Mouse (Mus musculus) bone marrow, adult 2 months (tissue): ENCODE data around the gene Nos1ap. TPM values are rescaled to one million over a fixed set of nuclear protein-coding genes. Genes with fewer than 3 reads are reported as not detected.

Experiments used
- H3K27ac ChIP-seq: fragments of 200-500 bp; 2 replicates; pipeline ENCODE4 v1.5.1; 2012; ENCODE audit warnings: low read depth, mild to moderate bottlenecking, control low read depth, inconsistent platforms, low read length; ENCODE audit not compliant: control insufficient read depth, poor library complexity, insufficient read depth
- H3K4me1 ChIP-seq: fragments of 200-500 bp; 2 replicates; pipeline ENCODE4 v1.6.1; 2011; ENCODE audit warnings: low read length; ENCODE audit not compliant: control insufficient read depth, insufficient read depth
- H3K4me3 ChIP-seq: fragments of 200-500 bp; replicated peaks from 2 replicates; pipeline ENCODE3; 2011; ENCODE audit warnings: mild to moderate bottlenecking, low read depth, low read length, control low read depth; ENCODE audit not compliant: control insufficient read depth
- CTCF ChIP-seq: fragments of 200-500 bp; IDR thresholded peaks from 2 replicates; pipeline ENCODE4 v1.5.1; 2011; ENCODE audit warnings: low read length, control low read depth; ENCODE audit not compliant: control insufficient read depth, insufficient read depth
- POLR2A ChIP-seq: fragments of 200-500 bp; IDR thresholded peaks from 2 replicates; pipeline ENCODE4 v1.6.1; 2011; ENCODE audit warnings: low read depth, mild to moderate bottlenecking, control low read depth, low read length, borderline replicate concordance; ENCODE audit not compliant: control insufficient read depth
- WGBS: fragments of 180-500 bp; shearing (Covaris S2); methylation state at CpG from one replicate; pipeline ENCODE4 v1.1.7; 2018; 5-methylcytosine and 5-hydroxymethylcytosine counted together
- polyA plus RNA-seq: library from polyadenylated mRNA; stranded (reverse); fragments of >200 nt; gene quantifications from 2 replicates; pipeline ENCODE4 v1.2.4, GENCODE M21; 2011; ENCODE audit warnings: low replicate concordance; ENCODE audit not compliant: missing spikeins, insufficient read depth, insufficient read length

Nos1ap gene
- polyA plus RNA-seq, 1 experiment: 68.3 TPM

DNA sequence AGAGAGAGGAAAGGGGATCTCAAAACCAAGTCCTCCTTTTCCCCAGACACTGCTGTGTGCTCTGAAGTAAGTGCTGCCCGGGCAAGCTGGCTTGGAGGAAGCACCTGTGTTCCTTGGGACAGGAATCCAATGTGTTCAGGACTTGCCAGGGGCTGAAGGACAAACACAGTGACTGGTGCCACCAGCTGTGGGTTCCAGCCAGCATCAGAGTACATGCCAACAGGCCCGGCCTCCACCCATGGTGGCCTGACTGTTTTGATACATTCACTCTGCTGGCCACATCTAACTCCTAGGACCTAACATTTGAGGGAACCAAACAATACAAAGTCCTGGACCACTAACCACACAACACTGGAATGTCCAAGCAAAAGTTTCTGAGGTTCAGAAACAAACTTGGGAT is 194.6 kb downstream of the Nos1ap start:
- TF ChIP-seq CTCF: no peak
- no peak for TF ChIP-seq POLR2A
- 73% methylated on average over 2 of the region's 2 CpGs for WGBS
- no peak overlapping the region for H3K4me3 ChIP-seq
- peaks cover 1% of the 10 kb centered on the region; the same call in 1 of the 2 replicates for H3K4me1 ChIP-seq
- no peak overlapping the region for H3K27ac ChIP-seq

- no peak for TF ChIP-seq CTCF
- TF ChIP-seq POLR2A: no peak
- no peak overlapping the region for H3K4me3 ChIP-seq
- H3K4me1 ChIP-seq: peaks cover 1% of the 10 kb centered on the region; the same call in 1 of the 2 replicates
- WGBS: 66% methylated on average over 1 of the region's 1 CpGs
- no peak overlapping the region for H3K27ac ChIP-seq
These were observed 195.0 kb downstream of the Nos1ap start for GRCm38 (mm10) chr1:170394641-170395040.

GRCm38 (mm10) chr1:170392771-170393728 is 196.6 kb downstream of the Nos1ap start:
- TF ChIP-seq POLR2A: no peak
- no peak for TF ChIP-seq CTCF
- peaks cover 1% of the 10 kb centered on the region; the same call in 1 of the 2 replicates for H3K4me1 ChIP-seq
- no peak overlapping the region for H3K4me3 ChIP-seq
- no peak overlapping the region for H3K27ac ChIP-seq
- WGBS: 63% methylated on average over 14 of the region's 14 CpGs

- Histone ChIP-seq H3K4me3 (no peak overlapping the region), H3K4me1 (no peaks in the 10 kb centered on the region), H3K27ac (no peak overlapping the region)
- TF ChIP-seq CTCF: no peak
- no peak for TF ChIP-seq POLR2A
- 78% methylated on average over 12 of the region's 12 CpGs for WGBS
These were observed 202.3 kb downstream of the Nos1ap start for GRCm38 (mm10) chr1:170387180-170387912.

DNA sequence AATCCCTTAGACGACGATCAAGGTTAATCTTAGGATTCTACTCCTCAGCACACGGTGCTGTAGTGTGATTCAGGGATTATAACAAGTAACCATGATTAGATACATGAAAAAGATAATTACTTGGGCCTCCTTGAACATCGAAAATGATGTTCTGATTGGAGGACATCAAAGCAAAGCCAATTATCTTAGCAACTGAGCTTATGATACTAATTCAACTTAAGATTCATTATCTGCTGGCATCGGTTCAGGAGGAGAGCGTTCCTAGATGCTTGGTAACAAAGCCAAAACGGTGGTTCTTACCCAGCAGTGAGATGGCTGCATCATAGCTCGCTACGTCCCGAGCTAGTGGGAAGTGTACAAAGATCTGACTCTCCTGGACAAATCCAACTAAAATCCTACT is 204.2 kb downstream of the Nos1ap start:
- Histone ChIP-seq H3K4me1 (no peaks in the 10 kb centered on the region), H3K27ac (no peak overlapping the region), H3K4me3 (no peak overlapping the region)
- TF ChIP-seq CTCF: no peak
- TF ChIP-seq POLR2A: no peak
- 85% methylated on average over 10 of the region's 10 CpGs for WGBS

- 80% methylated on average over 7 of the region's 7 CpGs for WGBS
- no peak overlapping the region for H3K27ac ChIP-seq
- H3K4me3 ChIP-seq: no peak overlapping the region
- H3K4me1 ChIP-seq: no peaks in the 10 kb centered on the region
- TF ChIP-seq POLR2A: no peak
These were observed 206.1 kb downstream of the Nos1ap start for GRCm38 (mm10) chr1:170383530-170383929.

GRCm38 (mm10) chr1:170381457-170381856 is 208.2 kb downstream of the Nos1ap start:
- no peaks in the 10 kb centered on the region for H3K4me1 ChIP-seq
- no peak overlapping the region for H3K27ac ChIP-seq
- 69% methylated on average over 3 of the region's 3 CpGs for WGBS
- TF ChIP-seq POLR2A (no peak), CTCF (no peak)
- H3K4me3 ChIP-seq: no peak overlapping the region

- no peak overlapping the region for H3K4me3 ChIP-seq
- WGBS: 86% methylated on average over 2 of the region's 2 CpGs
- H3K4me1 ChIP-seq: no peaks in the 10 kb centered on the region
- TF ChIP-seq POLR2A: no peak
- no peak for TF ChIP-seq CTCF
- no peak overlapping the region for H3K27ac ChIP-seq
These were observed 209.2 kb downstream of the Nos1ap start for GRCm38 (mm10) chr1:170380505-170380904.
